Mouse (Mus musculus): ENCODE measurements around the gene Gm28044.

- TF ChIP-seq CTCF (conservative IDR thresholded peaks at IDR 0.05; ENCODE audit: low read length) (no peak), NANOG (IDR thresholded peaks at IDR 0.05; ENCODE audit: borderline replicate concordance, low read length) (no peak)
Measured at GRCm38 (mm10) chr13:67332877-67333276, 27.5 kb downstream of the Gm28044 start.

Measured in E14TG2a.4 (cell line).